Mouse (Mus musculus) bone marrow macrophage, adult 2 months (primary cell): Measurements from ENCODE around the gene Ccdc173. TPM values are rescaled to one million over a fixed set of nuclear protein-coding genes. Genes with fewer than 3 reads are reported as not detected.
A peak's percentile ranks its signal among the peaks of the same experiment; 100 is the strongest.
"Not testable (repeated sequence)": the region's sequence is repeated elsewhere in the genome, so short reads cannot be mapped to it uniquely, and the experiment has no call there.

Source experiments
- H3K27ac ChIP-seq: 2 replicates; pipeline ENCODE4 v1.5.1; 2012; ENCODE audit warnings: low read depth, low read length; ENCODE audit not compliant: insufficient read depth
- H3K4me1 ChIP-seq: 2 replicates; pipeline ENCODE4 v1.6.1; 2012; ENCODE audit warnings: low read length; ENCODE audit not compliant: control insufficient read depth, insufficient read depth
- H3K4me3 ChIP-seq: 2 replicates; pipeline ENCODE4 v1.5.1; 2012; ENCODE audit warnings: mild to moderate bottlenecking, low read length, moderate library complexity; ENCODE audit not compliant: insufficient read depth
- CTCF ChIP-seq: IDR thresholded peaks from 2 replicates; pipeline ENCODE4 v1.5.1; 2012; ENCODE audit warnings: low read depth, mild to moderate bottlenecking, low read length, moderate library complexity
- POLR2A ChIP-seq: IDR thresholded peaks from 2 replicates; pipeline ENCODE4 v1.6.1; 2012; ENCODE audit warnings: mild to moderate bottlenecking, low read depth, low read length, borderline replicate concordance
- polyA plus RNA-seq: library from polyadenylated mRNA; stranded (reverse); fragments of >200 nt; gene quantifications from 2 replicates; pipeline ENCODE4 v1.2.4, GENCODE M21; 2012; ENCODE audit not compliant: missing spikeins, insufficient read depth, insufficient read length

The Ccdc173 gene
- polyA plus RNA-seq, 1 experiment, result 4.5 TPM

DNA sequence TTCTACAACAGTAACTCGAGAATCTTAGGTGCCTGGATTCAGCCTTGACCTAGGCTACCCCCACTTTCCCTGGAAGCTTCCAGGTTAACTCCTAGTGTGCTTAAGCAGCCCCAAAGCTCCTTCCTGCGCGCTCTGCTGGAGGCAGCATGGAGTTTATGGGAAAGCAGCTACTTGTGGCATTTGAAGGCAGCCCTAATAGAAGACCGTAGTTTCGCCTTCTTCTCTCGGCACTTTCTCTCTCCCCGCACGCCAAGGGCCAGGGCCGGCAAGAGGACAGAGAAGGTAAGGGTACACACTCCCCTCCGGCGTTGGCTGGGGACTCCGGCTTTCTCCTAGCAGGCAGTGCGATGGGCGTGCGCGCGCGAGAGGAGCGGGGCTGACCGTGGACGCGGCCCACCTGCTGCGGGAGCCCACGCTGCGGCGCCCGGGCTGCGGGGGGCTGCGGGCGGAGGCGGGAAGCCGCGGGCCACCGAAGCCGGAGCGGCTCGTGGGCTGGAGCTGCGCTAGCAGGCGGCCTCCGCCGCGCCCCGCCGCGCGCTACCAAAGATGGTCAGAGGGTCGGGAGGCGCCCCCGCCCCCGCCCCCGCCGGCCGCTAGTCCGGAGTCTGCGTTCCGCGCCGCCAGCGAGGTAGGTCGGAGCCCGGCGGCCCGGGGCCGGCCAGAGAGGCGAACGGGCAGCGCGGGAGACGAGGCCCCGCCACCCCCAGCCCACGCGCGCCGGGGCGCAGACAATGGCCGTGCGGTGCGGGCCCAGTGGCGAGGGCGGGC is 33.2 kb upstream of the Ccdc173 start:
- H3K4me3 ChIP-seq, result peak overlapping the region; percentile 76
- TF ChIP-seq POLR2A (no peak), CTCF (no peak)
- peaks cover 4% of the 10 kb centered on the region; the same call in 1 of the 2 replicates for H3K4me1 ChIP-seq
- no peak overlapping the region for H3K27ac ChIP-seq

DNA sequence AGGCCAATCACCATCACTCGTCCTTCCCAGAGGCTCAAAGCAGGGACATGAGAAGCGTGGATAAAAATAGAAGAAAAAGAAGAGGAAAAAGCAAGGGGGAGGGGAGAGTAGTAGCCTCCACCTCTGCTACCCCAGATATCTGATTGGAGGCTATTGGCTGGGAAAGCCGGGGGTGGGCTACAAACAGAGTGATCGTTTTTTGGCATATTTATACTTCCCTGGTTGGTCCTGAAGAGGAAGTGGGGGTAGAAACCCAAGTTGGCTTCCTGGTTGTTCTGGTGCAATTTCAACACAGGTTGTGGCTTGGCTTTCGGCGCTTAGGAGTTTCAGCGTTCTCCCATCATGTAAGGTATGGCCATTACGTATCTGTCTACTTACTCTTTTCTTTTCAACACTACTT is 32.3 kb upstream of the Ccdc173 start, which contains the start of gene Klhl23:
Gene Klhl23, plus strand, starts transcription at position 234 of the 400 bp plus-strand sequence.
- H3K4me3 ChIP-seq, result peak within 1 kb of the TSS; percentile 76
- TF ChIP-seq POLR2A, result no peak
- TF ChIP-seq CTCF, result no peak
- peaks cover 4% of the 10 kb centered on the region; the same call in 1 of the 2 replicates for H3K4me1 ChIP-seq
- no peak within 1 kb of the TSS for H3K27ac ChIP-seq

DNA sequence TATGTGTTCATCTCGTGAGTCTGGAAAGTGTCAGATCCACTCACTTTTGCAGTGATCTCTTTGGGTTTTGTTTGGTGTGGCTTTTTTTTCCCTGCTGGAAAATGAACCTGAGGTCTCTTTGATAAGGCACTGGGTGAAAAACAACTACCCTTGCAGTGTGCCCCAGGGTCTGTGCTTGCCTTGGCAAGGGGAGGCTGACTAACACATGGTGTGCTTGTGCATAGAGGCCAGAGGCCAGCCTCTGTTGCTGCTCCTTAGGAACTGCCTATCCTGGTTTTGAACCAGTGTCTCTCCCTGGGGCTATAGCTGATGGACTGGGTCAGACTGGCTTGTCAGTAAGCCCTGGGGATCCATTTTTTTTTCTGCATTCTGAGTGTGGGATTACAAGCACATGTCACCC is 30.8 kb upstream of the Ccdc173 start:
- TF ChIP-seq POLR2A, result no peak
- TF ChIP-seq CTCF, result no peak
- no peak overlapping the region for H3K27ac ChIP-seq
- no peak overlapping the region for H3K4me3 ChIP-seq
- H3K4me1 ChIP-seq, result peaks cover 4% of the 10 kb centered on the region; the same call in 1 of the 2 replicates

- Histone ChIP-seq H3K27ac (no peak overlapping the region), H3K4me3 (no peak overlapping the region), H3K4me1 (peaks cover 4% of the 10 kb centered on the region; the same call in 1 of the 2 replicates)
- TF ChIP-seq CTCF, result no peak
- no peak for TF ChIP-seq POLR2A
Observed at GRCm38 (mm10) chr2:69818350-69819085, 29.1 kb upstream of the Ccdc173 start.

- H3K4me1 ChIP-seq, result no peaks in the 10 kb centered on the region; the same call in 1 of the 2 replicates
- no peak for TF ChIP-seq POLR2A
- TF ChIP-seq CTCF, result no peak
- no peak overlapping the region for H3K4me3 ChIP-seq
- no peak overlapping the region for H3K27ac ChIP-seq
Observed at GRCm38 (mm10) chr2:69816575-69816974, 27.2 kb upstream of the Ccdc173 start.

- not testable (repeated sequence) for H3K27ac ChIP-seq, H3K4me1 ChIP-seq, H3K4me3 ChIP-seq
Observed at GRCm38 (mm10) chr2:69811349-69811748, 22.0 kb upstream of the Ccdc173 start.

- no peak for TF ChIP-seq POLR2A
- TF ChIP-seq CTCF, result no peak
- H3K27ac ChIP-seq, result no peak overlapping the region
Observed at GRCm38 (mm10) chr2:69810169-69810568, 20.8 kb upstream of the Ccdc173 start.

DNA sequence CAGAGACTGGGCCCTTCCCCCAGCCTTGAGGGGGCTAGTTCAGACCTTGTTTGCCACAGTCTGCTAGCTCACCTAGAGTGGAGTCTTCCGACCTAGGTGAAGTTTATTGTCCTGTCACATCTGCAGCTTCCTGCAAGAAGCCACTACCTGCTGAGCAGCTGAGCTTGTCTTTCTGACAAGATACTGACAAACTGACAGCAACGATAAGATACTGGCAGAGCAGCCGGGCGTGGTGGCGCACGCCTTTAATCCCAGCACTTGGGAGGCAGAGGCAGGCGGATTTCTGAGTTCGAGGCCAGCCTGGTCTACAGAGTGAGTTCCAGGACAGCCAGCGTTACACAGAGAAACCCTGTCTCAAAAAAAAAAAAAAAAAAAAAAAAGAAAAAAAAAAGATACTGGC is 15.3 kb upstream of the Ccdc173 start:
- H3K27ac ChIP-seq, H3K4me3 ChIP-seq, H3K4me1 ChIP-seq: not testable (repeated sequence)

More at GRCm38 (mm10) chr2:69810169-69810568, 20.8 kb upstream of the Ccdc173 start:
- no peaks in the 10 kb centered on the region for H3K4me1 ChIP-seq
- H3K4me3 ChIP-seq, result no peak overlapping the region

- H3K27ac ChIP-seq, result no peak overlapping the region
- H3K4me3 ChIP-seq, result no peak overlapping the region
- 0 out of 2 replicates have a peak, but pooled peaks cover 2% of the 10 kb centered on the region for H3K4me1 ChIP-seq
- no peak for TF ChIP-seq POLR2A
- TF ChIP-seq CTCF, result no peak
Observed at GRCm38 (mm10) chr2:69803756-69804155, 14.4 kb upstream of the Ccdc173 start.

- Histone ChIP-seq H3K27ac (no peak overlapping the region), H3K4me3 (no peak overlapping the region), H3K4me1 (0 out of 2 replicates have a peak, but pooled peaks cover 2% of the 10 kb centered on the region)
- peak; percentile 84 for TF ChIP-seq CTCF
- no peak for TF ChIP-seq POLR2A
Observed at GRCm38 (mm10) chr2:69802911-69803312, 13.5 kb upstream of the Ccdc173 start.
